Mouse (Mus musculus): ENCODE data around the gene Ppm1b. TPM values are rescaled to one million over a fixed set of nuclear protein-coding genes. Genes with fewer than 3 reads are reported as not detected.

Gene Ppm1b
- polyA plus RNA-seq, 1 experiment from 2014 or later = 62.0 TPM

DNA sequence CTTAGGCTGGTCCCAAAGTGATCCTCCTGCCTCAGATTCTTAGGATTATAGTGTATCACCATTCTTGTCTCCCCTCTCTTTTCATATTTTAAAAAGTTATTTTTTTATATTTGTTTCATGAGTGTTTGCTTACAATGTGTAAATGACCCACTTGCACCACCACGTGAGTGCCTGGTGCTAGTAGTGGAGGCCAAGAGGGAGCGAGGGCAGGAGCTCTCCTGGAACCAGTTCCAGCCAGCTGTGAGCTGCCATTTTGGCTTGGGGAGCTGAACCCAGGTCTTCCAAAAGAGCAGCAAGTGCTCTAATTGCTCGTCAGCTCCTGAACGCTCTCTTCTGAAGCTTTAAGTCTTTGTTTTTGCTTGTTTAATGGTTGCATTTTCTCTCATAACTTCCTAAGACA lies 3.6 kb downstream of the Ppm1b start:
- Histone ChIP-seq H3K27me3 (ENCODE audit: insufficient read depth, poor library complexity, severe bottlenecking) (no peaks in the 10 kb centered on the region), H3K36me3 (peaks cover 14% of the 10 kb centered on the region), H3K9me3 (no peaks in the 10 kb centered on the region), H3K4me1 (replicated peaks) (peaks cover 34% of the 10 kb centered on the region), H3K4me3 (peak overlapping the region; percentile 88), H3K27ac (no peak overlapping the region)
- no peak for DNase-seq (ENCODE audit: low spot score)
- WGBS = 78% methylated on average over 4 of the region's 4 CpGs

DNA sequence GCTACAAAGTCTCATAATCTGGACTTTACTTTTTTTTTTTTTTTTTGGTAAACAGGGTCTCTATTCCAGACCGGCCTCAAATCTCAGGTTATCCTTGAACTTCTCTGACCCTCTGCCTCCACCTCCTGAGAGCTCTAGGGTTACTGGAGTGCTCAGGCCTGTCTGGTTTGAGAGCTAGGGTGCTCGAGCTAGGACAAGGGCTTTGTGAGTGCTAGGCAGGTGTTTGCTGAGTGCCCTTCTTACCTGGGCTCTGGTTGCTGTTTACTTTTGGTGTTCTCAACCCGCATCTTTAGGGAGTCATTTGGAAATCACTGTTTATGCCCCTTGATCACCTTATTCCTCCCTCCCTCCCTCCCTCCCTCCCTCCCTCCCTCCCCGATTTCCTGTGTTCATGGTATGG lies 5.5 kb downstream of the Ppm1b start:
- Histone ChIP-seq H3K4me1 (replicated peaks) (peaks cover 22% of the 10 kb centered on the region), H3K9me3 (no peaks in the 10 kb centered on the region), H3K27ac (no peak overlapping the region), H3K36me3 (peaks cover 27% of the 10 kb centered on the region), H3K4me3 (no peak overlapping the region), H3K27me3 (ENCODE audit: insufficient read depth, poor library complexity, severe bottlenecking) (no peaks in the 10 kb centered on the region)
- WGBS = 83% methylated on average over 4 of the region's 4 CpGs
- DNase-seq (ENCODE audit: low spot score) = no peak

DNA sequence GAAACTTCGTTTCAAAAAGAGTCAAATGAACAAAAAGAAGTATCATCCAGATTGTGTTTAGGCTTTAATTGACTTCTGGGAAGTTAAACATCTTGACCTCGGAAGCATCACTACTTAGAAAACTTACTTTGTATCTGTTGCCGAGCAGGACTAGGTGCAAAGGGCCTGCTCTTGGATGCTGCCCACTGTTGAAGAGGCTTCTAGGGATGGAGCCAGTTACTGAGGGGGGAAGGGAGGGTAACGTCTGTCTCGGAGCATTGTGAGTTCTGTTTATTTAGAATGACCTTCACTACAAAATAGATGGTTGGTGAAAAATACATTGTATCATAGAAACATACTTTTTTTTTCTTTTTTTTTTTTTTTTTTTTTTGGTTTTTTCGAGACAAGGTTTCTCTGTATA lies 7.1 kb downstream of the Ppm1b start:
- 91% methylated on average over 6 of the region's 6 CpGs for WGBS
- Histone ChIP-seq H3K9me3 (no peaks in the 10 kb centered on the region), H3K36me3 (peaks cover 27% of the 10 kb centered on the region), H3K27me3 (ENCODE audit: insufficient read depth, poor library complexity, severe bottlenecking) (no peaks in the 10 kb centered on the region), H3K4me3 (no peak overlapping the region), H3K27ac (no peak overlapping the region), H3K4me1 (replicated peaks) (peaks cover 24% of the 10 kb centered on the region)
- no peak for DNase-seq (ENCODE audit: low spot score)

DNA sequence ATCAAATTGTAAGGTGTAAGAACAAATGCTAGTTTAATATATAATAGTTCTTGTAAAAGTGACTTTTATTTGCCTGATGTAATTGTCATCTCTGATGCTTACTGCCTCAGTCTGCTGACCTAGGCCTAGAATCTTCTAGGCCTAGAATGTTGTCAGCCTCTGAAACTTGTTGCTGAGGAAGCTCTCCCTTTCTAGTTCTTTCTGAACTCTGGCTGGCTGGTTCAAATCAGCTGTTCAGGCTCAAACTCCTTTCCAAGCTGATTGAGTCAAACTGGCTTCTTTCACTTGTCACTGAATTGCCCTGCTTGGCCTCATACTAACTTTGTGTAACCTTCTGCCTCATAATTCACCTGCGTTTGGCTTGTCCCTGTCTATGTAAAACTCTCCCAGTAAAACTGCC lies 9.7 kb downstream of the Ppm1b start:
- Histone ChIP-seq H3K27ac (no peak overlapping the region), H3K9me3 (no peaks in the 10 kb centered on the region), H3K27me3 (ENCODE audit: insufficient read depth, poor library complexity, severe bottlenecking) (no peaks in the 10 kb centered on the region), H3K4me1 (replicated peaks) (peaks cover 22% of the 10 kb centered on the region), H3K36me3 (peaks cover 27% of the 10 kb centered on the region), H3K4me3 (no peak overlapping the region)
- no peak for DNase-seq (ENCODE audit: low spot score)
- 89% methylated on average over 1 of the region's 1 CpGs for WGBS

DNA sequence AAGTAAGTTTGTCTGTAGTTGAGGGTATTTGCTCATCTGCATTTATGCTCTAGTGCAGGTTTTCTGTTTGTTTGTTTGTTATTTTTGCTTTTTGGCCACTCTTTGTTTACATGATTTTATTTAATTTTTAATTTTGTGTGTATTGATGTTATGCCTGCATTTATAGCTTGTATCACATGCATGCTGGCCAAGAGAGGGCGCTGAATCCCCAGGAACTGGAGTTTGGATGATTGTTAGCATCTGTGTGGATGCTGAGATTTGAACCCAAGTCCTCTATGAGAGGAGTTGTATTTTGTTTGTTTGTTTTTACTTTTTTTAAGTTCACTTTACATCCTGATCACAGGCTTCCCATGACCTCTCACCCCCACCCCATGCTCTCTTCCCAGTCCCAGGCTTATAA lies 10.5 kb downstream of the Ppm1b start:
- Histone ChIP-seq H3K4me1 (replicated peaks) (peaks cover 22% of the 10 kb centered on the region), H3K27ac (no peak overlapping the region), H3K4me3 (no peak overlapping the region), H3K9me3 (no peaks in the 10 kb centered on the region), H3K27me3 (ENCODE audit: insufficient read depth, poor library complexity, severe bottlenecking) (no peaks in the 10 kb centered on the region), H3K36me3 (peaks cover 26% of the 10 kb centered on the region)
- WGBS = 54% methylated on average over 1 of the region's 1 CpGs
- DNase-seq (ENCODE audit: low spot score) = no peak

DNA sequence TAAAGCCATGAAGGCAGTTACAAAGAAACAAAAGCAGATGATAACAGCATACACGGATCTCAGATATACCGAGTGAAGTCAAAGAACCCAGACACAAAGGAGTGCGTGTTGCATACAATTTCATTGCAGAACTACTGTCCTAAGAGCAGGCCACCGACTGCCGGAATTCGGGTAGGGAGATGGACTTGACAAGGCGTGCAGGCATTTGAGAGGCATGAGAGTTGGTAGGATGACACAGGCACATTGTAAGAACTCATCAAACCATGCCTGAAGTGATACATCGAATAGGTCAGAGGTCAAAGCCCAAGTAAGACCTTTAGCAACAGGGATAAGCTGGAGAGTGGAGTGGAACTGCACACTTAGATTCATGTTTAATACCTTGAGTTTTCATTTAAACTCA lies 13.4 kb downstream of the Ppm1b start:
- Histone ChIP-seq H3K27ac (no peak overlapping the region), H3K27me3 (ENCODE audit: insufficient read depth, poor library complexity, severe bottlenecking) (no peaks in the 10 kb centered on the region), H3K36me3 (peaks cover 24% of the 10 kb centered on the region), H3K4me1 (replicated peaks) (peaks cover 22% of the 10 kb centered on the region), H3K4me3 (no peak overlapping the region), H3K9me3 (no peaks in the 10 kb centered on the region)
- no peak for DNase-seq (ENCODE audit: low spot score)
- 52% methylated on average over 8 of the region's 8 CpGs for WGBS

DNA sequence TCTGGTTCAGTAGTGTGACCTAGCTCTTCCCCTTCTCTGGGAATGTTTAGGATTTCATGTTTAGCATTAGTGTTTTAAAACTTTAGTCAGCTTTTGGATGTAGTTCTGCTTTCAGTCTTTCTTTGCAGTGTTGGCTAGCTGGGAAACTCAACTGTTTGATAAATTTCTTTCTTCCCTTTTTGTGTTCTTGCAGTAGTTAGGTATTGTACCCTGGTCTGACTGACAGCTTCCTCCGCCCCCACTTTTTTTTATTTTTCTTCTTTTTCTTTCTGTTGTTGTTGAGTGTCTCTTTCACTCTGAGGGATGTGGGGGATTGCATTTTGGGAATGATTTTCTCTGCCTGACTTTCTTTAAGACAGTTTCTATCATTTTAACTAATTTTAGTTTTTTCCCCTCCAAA lies 25.2 kb downstream of the Ppm1b start:
- no peak for DNase-seq (ENCODE audit: low spot score)
- H3K27me3 ChIP-seq (ENCODE audit: insufficient read depth, poor library complexity, severe bottlenecking) = no peaks in the 10 kb centered on the region
- H3K36me3 ChIP-seq = peaks cover 34% of the 10 kb centered on the region
- H3K9me3 ChIP-seq = peaks cover 15% of the 10 kb centered on the region
- WGBS = 69% methylated on average over 1 of the region's 1 CpGs
- peaks cover 10% of the 10 kb centered on the region; the same call in 1 of the 2 replicates for H3K4me1 ChIP-seq (replicated peaks)
- no peak overlapping the region for H3K27ac ChIP-seq
- no peak overlapping the region for H3K4me3 ChIP-seq

DNA sequence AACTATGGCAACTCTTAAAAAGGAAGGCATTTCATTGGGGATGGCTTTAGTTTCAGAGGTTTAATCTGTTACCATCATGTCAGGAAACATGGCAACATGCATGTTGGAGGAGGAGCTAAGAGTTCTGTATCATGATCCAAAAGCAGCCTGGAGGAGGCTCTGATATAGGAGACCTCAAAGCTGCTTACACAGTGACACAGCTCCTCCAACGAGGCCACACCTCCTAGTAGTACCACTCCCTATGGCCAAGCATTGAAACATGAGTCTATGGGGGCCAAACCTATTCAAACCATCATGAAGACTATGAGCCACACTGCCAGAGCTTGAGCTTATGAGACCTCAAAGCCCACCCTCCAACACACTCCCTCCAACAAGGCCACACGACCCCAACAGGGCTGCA lies 26.2 kb downstream of the Ppm1b start:
- Histone ChIP-seq H3K36me3 (peaks cover 25% of the 10 kb centered on the region), H3K27ac (no peak overlapping the region), H3K4me3 (no peak overlapping the region), H3K9me3 (0 out of 2 replicates have a peak, but pooled peaks cover 8% of the 10 kb centered on the region), H3K27me3 (ENCODE audit: insufficient read depth, poor library complexity, severe bottlenecking) (no peaks in the 10 kb centered on the region), H3K4me1 (replicated peaks) (peaks cover 13% of the 10 kb centered on the region; the same call in 1 of the 2 replicates)
- WGBS = 82% methylated on average over 2 of the region's 2 CpGs
- no peak for DNase-seq (ENCODE audit: low spot score)

DNA sequence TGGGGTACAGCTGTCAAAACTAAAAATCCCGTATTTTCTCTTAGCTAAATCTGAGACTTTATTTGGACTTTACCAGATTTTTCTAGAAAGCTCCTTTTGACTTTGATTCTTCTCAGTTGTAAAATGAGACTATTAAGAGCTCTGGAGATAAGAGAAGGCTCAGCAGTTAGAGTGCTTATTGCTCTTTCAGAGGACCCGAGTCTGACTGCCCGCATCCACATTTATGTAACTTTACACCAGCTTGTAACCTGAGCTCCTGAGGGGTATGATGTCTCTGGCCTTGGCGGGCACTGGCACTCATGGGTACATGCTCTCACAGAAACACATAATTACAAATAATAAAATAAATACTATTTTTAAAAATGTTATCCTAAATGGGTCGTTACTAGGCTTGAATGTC lies 29.8 kb downstream of the Ppm1b start:
- 69% methylated on average over 5 of the region's 5 CpGs for WGBS
- Histone ChIP-seq H3K27ac (no peak overlapping the region), H3K27me3 (ENCODE audit: insufficient read depth, poor library complexity, severe bottlenecking) (no peaks in the 10 kb centered on the region), H3K9me3 (no peaks in the 10 kb centered on the region), H3K36me3 (peaks cover 11% of the 10 kb centered on the region; the same call in 1 of the 2 replicates), H3K4me1 (replicated peaks) (peaks cover 15% of the 10 kb centered on the region; the same call in 1 of the 2 replicates), H3K4me3 (no peak overlapping the region)
- no peak for DNase-seq (ENCODE audit: low spot score)

DNA sequence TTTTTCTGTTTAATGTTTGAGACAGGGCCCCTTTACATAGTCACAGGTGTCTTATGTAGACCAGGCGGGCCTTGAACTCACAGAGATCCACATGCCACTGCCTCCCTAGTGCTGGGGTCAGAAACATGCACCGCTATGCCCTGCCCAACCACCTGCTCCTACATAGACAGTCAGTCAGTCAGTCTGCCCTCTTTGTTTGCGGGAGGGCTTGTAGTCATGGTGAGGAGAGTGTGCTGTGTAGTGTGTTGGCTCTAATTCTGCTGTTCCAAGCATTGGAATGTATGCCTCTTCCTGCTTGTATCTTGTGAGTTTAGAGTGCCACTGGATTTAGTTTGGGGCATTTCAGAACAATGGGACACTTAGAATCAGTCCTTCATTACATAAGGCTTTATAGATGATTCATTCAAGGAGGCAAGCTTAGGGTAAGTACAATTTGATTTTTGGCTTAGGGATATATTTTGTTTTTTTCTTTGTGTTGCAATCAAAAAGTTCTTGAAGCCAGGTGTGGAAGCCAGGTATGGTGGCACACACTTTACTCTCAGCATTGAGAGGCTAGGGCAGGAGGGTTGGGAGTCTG lies 31.4 kb downstream of the Ppm1b start:
- DNase-seq (ENCODE audit: low spot score) = no peak
- WGBS = 88% methylated on average over 3 of the region's 3 CpGs

DNA sequence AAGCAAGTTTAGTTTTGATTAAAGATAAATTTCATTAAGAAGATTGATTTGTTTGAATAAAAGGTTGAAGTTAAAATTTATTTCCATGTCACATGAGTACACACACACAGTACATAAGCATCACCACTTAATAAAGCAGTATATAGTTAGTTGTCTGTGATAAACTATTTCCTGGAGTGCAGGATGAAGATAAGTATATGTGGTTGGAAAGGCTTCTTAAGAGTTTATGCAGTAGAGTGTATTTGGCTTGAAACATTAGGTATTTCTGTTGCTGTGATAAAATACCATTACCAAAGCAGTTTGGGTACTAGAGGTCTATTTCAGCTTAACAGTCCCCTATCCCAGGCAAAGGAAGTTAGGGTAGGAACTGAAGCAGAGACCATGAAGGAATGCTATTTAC lies 32.0 kb downstream of the Ppm1b start:
- H3K27ac ChIP-seq = no peak overlapping the region
- H3K4me3 ChIP-seq = no peak overlapping the region
- no peak for DNase-seq (ENCODE audit: low spot score)
- peaks cover 15% of the 10 kb centered on the region for H3K36me3 ChIP-seq
- H3K9me3 ChIP-seq = no peaks in the 10 kb centered on the region
- 0 out of 2 replicates have a peak, but pooled peaks cover 5% of the 10 kb centered on the region for H3K4me1 ChIP-seq (replicated peaks)
- no peaks in the 10 kb centered on the region for H3K27me3 ChIP-seq (ENCODE audit: insufficient read depth, poor library complexity, severe bottlenecking)

More for the DNA sequence above, 31.4 kb downstream of the Ppm1b start:
- Histone ChIP-seq H3K27me3 (ENCODE audit: insufficient read depth, poor library complexity, severe bottlenecking) (no peaks in the 10 kb centered on the region), H3K27ac (no peak overlapping the region), H3K9me3 (no peaks in the 10 kb centered on the region), H3K4me1 (replicated peaks) (0 out of 2 replicates have a peak, but pooled peaks cover 5% of the 10 kb centered on the region), H3K4me3 (no peak overlapping the region), H3K36me3 (peaks cover 12% of the 10 kb centered on the region)

DNA sequence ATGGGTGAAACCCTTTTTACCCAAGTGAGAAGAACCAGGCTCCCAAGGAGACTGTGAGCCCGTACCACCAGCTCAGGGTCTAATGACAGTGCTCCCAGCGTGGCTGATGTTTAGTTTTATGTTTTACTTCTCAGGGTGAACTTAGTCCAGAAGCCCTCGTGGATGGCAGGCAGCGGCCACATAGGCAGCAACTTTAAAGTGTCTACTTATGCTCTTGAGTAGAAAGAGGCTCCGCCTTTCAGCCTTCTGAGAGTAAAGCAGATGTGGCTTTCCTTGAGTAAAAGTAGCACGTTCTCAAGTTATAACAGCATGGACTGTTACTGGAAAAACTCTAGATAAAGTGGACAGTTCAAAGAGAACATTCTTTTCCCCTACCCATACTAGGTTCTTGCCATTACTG lies 39.3 kb downstream of the Ppm1b start:
- H3K9me3 ChIP-seq = no peaks in the 10 kb centered on the region
- WGBS = 93% methylated on average over 6 of the region's 6 CpGs
- H3K27me3 ChIP-seq (ENCODE audit: insufficient read depth, poor library complexity, severe bottlenecking) = no peaks in the 10 kb centered on the region
- no peak overlapping the region for H3K27ac ChIP-seq
- no peak overlapping the region for H3K4me3 ChIP-seq
- no peak for DNase-seq (ENCODE audit: low spot score)
- H3K36me3 ChIP-seq = peaks cover 64% of the 10 kb centered on the region
- no peaks in the 10 kb centered on the region for H3K4me1 ChIP-seq (replicated peaks)

DNA sequence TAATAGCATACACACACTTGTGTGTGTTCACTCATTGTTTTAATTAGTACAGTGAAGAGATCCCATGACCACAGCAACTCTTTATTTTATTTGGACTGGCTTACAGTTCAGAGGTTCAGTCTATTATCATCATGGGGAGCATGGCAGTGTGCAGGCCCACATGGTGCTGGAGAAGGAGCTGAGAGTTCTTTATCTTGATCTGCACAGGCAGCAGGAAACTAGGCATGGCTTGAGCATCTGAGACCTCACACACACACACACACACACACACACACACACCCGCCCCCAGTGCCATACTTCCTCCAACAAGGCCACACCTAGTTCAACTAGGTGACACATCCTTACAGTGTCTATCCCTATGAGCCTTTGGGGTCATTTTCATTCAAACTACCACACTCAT lies 41.1 kb downstream of the Ppm1b start:
- H3K4me3 ChIP-seq = no peak overlapping the region
- 89% methylated on average over 1 of the region's 1 CpGs for whole genome bisulfite sequencing
- H3K36me3 ChIP-seq = peaks cover 69% of the 10 kb centered on the region
- no peaks in the 10 kb centered on the region for H3K9me3 ChIP-seq
- H3K27me3 ChIP-seq (ENCODE audit: insufficient read depth, poor library complexity, severe bottlenecking) = no peaks in the 10 kb centered on the region
- no peak for DNase-seq (ENCODE audit: low spot score)
- no peak overlapping the region for H3K27ac ChIP-seq
- no peaks in the 10 kb centered on the region for H3K4me1 ChIP-seq (replicated peaks)

DNA sequence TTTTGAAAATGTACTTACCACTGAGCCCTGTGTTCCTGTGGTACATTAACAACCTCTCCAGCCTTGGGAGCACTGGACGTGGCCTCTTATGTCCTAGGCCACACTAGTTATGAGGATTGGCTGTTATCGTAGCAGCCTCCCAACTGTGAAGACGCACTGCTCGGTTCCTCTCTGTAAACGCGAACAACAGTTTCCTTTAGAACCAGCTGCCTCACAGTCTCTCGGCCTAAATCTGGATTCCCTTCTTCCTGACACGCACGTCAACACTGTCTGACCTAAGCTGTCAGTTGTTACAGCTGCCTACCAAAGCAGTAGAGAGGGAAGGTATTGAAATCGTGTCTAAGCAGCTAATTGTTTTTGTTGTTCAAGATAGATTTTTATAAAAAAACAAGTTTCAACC lies 43.1 kb downstream of the Ppm1b start:
- Histone ChIP-seq H3K36me3 (peaks cover 64% of the 10 kb centered on the region), H3K27ac (no peak overlapping the region), H3K4me1 (replicated peaks) (no peaks in the 10 kb centered on the region), H3K27me3 (ENCODE audit: insufficient read depth, poor library complexity, severe bottlenecking) (no peaks in the 10 kb centered on the region), H3K4me3 (no peak overlapping the region), H3K9me3 (no peaks in the 10 kb centered on the region)
- DNase-seq (ENCODE audit: low spot score) = no peak
- 84% methylated on average over 10 of the region's 10 CpGs for WGBS

Measured in hindbrain, embryonic 10.5 days (tissue).